ENCODE assay signal across 24 mouse cellular contexts in the genomic region with DNA sequence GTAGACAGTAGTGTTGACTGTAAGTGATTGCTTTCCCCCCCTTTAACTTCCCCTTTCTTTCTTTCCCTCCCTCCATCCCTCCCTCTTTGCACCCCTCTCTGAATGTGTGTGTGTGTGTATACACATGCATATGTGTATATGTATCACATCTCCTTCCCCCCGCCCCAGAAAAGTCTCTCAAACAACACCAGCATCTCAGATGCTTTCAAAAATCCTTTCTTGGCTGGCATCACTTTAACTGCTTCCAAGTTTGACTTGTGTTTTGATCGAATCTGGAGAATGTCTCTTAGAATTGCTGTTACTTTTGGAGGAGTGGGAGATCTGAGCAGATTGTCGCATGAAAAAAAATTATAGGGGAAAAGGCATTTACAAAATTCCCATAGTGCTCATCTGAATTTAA. TPM values are rescaled to one million over a fixed set of nuclear protein-coding genes. Genes with fewer than 3 reads are reported as not detected.
DNase-seq lines count a peak whose midpoint lies in the region; ATAC-seq and TF ChIP-seq lines count a peak whose summit lies in the region.
"Had no signal": no experiment of that assay in that cellular context is flagged by ENCODE, and none has a peak within 500 bp of the region (broad histone marks: within the 10 kb centered on the region; RNA-seq: fewer than 3 reads in every experiment).

No protein-coding gene starts in this region.

- no peaks in the 10 kb centered on the region for H3K27me3 ChIP-seq in forebrain, embryonic 14.5 days (replicated peaks; ENCODE audit: control insufficient read depth, insufficient read depth, low read length)
- H3K27me3 ChIP-seq in forebrain, embryonic 13.5 days = no peaks in the 10 kb centered on the region
- H3K27me3 ChIP-seq in forebrain, embryonic 16.5 days (replicated peaks; ENCODE audit: control insufficient read depth, insufficient read depth, low read length) = no peaks in the 10 kb centered on the region
- H3K27me3 ChIP-seq in forebrain, embryonic 12.5 days = no peaks in the 10 kb centered on the region
- no peaks in the 10 kb centered on the region for H3K27me3 ChIP-seq in forebrain, postnatal 0 days (ENCODE audit: insufficient read depth, low read length)
- peaks cover 24% of the 10 kb centered on the region for H3K27me3 ChIP-seq in forebrain, embryonic 10.5 days (ENCODE audit: poor library complexity, severe bottlenecking)
- H3K27me3 ChIP-seq in limb, embryonic 10.5 days (ENCODE audit: low read depth, poor library complexity, severe bottlenecking) = peaks cover 39% of the 10 kb centered on the region
- H3K27me3 ChIP-seq: CH12.LX had no signal

- no peak overlapping the region for H3K9ac ChIP-seq in forebrain, embryonic 14.5 days (ENCODE audit: low read length)
- H3K9ac ChIP-seq in forebrain, embryonic 13.5 days = no peak overlapping the region
- no peak overlapping the region for H3K9ac ChIP-seq in forebrain, embryonic 16.5 days (replicated peaks; ENCODE audit: low read depth, low read length)
- H3K9ac ChIP-seq in forebrain, embryonic 12.5 days = no peak overlapping the region
- H3K9ac ChIP-seq in forebrain, postnatal 0 days = no peak overlapping the region

- no peak for TF ChIP-seq POLR2A in brain, embryonic 14.5 days (IDR thresholded peaks at IDR 0.05; ENCODE audit: borderline replicate concordance, extremely low read depth, insufficient read depth, insufficient read length, poor library complexity, severe bottlenecking)

- no peak overlapping the region for H3K4me2 ChIP-seq in forebrain, embryonic 14.5 days (ENCODE audit: low read length)
- H3K4me2 ChIP-seq in forebrain, embryonic 13.5 days = no peak overlapping the region
- H3K4me2 ChIP-seq in forebrain, embryonic 16.5 days (ENCODE audit: low read length) = no peak overlapping the region
- H3K4me2 ChIP-seq in forebrain, embryonic 12.5 days = no peak overlapping the region
- H3K4me2 ChIP-seq in forebrain, postnatal 0 days (ENCODE audit: low read depth) = no peak overlapping the region

- H3K4me3 ChIP-seq in forebrain, embryonic 14.5 days (ENCODE audit: low read depth, low read length) = no peak overlapping the region
- no peak overlapping the region for H3K4me3 ChIP-seq in forebrain, embryonic 13.5 days
- H3K4me3 ChIP-seq in forebrain, embryonic 16.5 days (replicated peaks; ENCODE audit: low read length) = no peak overlapping the region
- no peak overlapping the region for H3K4me3 ChIP-seq in forebrain, embryonic 12.5 days (replicated peaks)
- H3K4me3 ChIP-seq in forebrain, postnatal 0 days (ENCODE audit: low read depth, low read length) = no peak overlapping the region
- H3K4me3 ChIP-seq in forebrain, embryonic 10.5 days = no peak overlapping the region
- no peak overlapping the region for H3K4me3 ChIP-seq in limb, embryonic 10.5 days

- H3K36me3 ChIP-seq in forebrain, embryonic 14.5 days (ENCODE audit: control insufficient read depth, insufficient read depth, low read length) = no peaks in the 10 kb centered on the region
- H3K36me3 ChIP-seq in forebrain, embryonic 13.5 days (ENCODE audit: poor library complexity, severe bottlenecking) = no peaks in the 10 kb centered on the region
- no peaks in the 10 kb centered on the region for H3K36me3 ChIP-seq in forebrain, embryonic 16.5 days (ENCODE audit: control insufficient read depth, insufficient read depth)
- no peaks in the 10 kb centered on the region for H3K36me3 ChIP-seq in forebrain, embryonic 12.5 days (replicated peaks)
- no peaks in the 10 kb centered on the region for H3K36me3 ChIP-seq in forebrain, postnatal 0 days (ENCODE audit: insufficient read depth)
- H3K36me3 ChIP-seq in forebrain, embryonic 10.5 days (replicated peaks) = no peaks in the 10 kb centered on the region
- no peaks in the 10 kb centered on the region for H3K36me3 ChIP-seq in limb, embryonic 10.5 days
- H3K36me3 ChIP-seq: G1E had no signal

- peak; percentile 54 for DNase-seq in forebrain, embryonic 14.5 days (ENCODE audit: low spot score)
- DNase-seq in forebrain, postnatal 0 days = peak; percentile 50
- no peak for DNase-seq in forebrain, embryonic 10.5 days (ENCODE audit: extremely low spot score, low spot score)
- peak; percentile 54 for DNase-seq in brain, embryonic 14.5 days (ENCODE audit: low read depth)
- DNase-seq in limb, embryonic 10.5 days (ENCODE audit: low spot score) = no peak
- DNase-seq: adrenal gland, adult 2 months; adrenal gland, adult 8-10 months; adrenal gland, postnatal 10 days; adrenal gland, postnatal 14 days; adrenal gland, postnatal 25 days; adrenal gland, postnatal 36 days; B cell, adult 2 months; cerebellum, adult 11 months; cerebellum, adult 11-12 months; cerebellum, adult 18-20 months had no signal

- no peak overlapping the region for H3K27ac ChIP-seq in forebrain, embryonic 14.5 days (ENCODE audit: low read depth, low read length)
- H3K27ac ChIP-seq in forebrain, embryonic 13.5 days = no peak overlapping the region
- H3K27ac ChIP-seq in forebrain, embryonic 16.5 days (ENCODE audit: low read length) = no peak overlapping the region
- no peak overlapping the region for H3K27ac ChIP-seq in forebrain, embryonic 12.5 days
- H3K27ac ChIP-seq in forebrain, postnatal 0 days (ENCODE audit: low read depth, low read length) = no peak overlapping the region
- no peak overlapping the region for H3K27ac ChIP-seq in forebrain, embryonic 10.5 days
- no peak overlapping the region for H3K27ac ChIP-seq in limb, embryonic 10.5 days

- WGBS in forebrain, embryonic 14.5 days = 61% methylated on average over 3 of the region's 3 CpGs
- WGBS in forebrain, embryonic 13.5 days = 80% methylated on average over 3 of the region's 3 CpGs
- 49% methylated on average over 3 of the region's 3 CpGs for WGBS in forebrain, embryonic 16.5 days
- 80% methylated on average over 3 of the region's 3 CpGs for WGBS in forebrain, embryonic 12.5 days
- WGBS in forebrain, postnatal 0 days = 45% methylated on average over 3 of the region's 3 CpGs
- 84% methylated on average over 3 of the region's 3 CpGs for WGBS in forebrain, embryonic 10.5 days
- 79% methylated on average over 3 of the region's 3 CpGs for WGBS in limb, embryonic 10.5 days

- no peaks in the 10 kb centered on the region for H3K9me3 ChIP-seq in forebrain, embryonic 14.5 days (replicated peaks; ENCODE audit: control insufficient read depth, low read length)
- no peaks in the 10 kb centered on the region for H3K9me3 ChIP-seq in forebrain, embryonic 13.5 days (replicated peaks)
- H3K9me3 ChIP-seq in forebrain, embryonic 16.5 days (ENCODE audit: control insufficient read depth, low read length) = no peaks in the 10 kb centered on the region
- H3K9me3 ChIP-seq in forebrain, embryonic 12.5 days = no peaks in the 10 kb centered on the region
- no peaks in the 10 kb centered on the region for H3K9me3 ChIP-seq in forebrain, postnatal 0 days (ENCODE audit: low read length)
- no peaks in the 10 kb centered on the region for H3K9me3 ChIP-seq in forebrain, embryonic 10.5 days
- no peaks in the 10 kb centered on the region for H3K9me3 ChIP-seq in limb, embryonic 10.5 days (replicated peaks)
- H3K9me3 ChIP-seq: G1E had no signal

- no peaks in the 10 kb centered on the region for H3K4me1 ChIP-seq in forebrain, embryonic 14.5 days (ENCODE audit: control insufficient read depth, insufficient read depth, low read length)
- no peaks in the 10 kb centered on the region for H3K4me1 ChIP-seq in forebrain, embryonic 13.5 days
- no peaks in the 10 kb centered on the region for H3K4me1 ChIP-seq in forebrain, embryonic 16.5 days (replicated peaks; ENCODE audit: control insufficient read depth, insufficient read depth, low read length)
- 0 out of 2 replicates have a peak, but pooled peaks cover 5% of the 10 kb centered on the region for H3K4me1 ChIP-seq in forebrain, embryonic 12.5 days
- H3K4me1 ChIP-seq in forebrain, postnatal 0 days (ENCODE audit: insufficient read depth) = no peaks in the 10 kb centered on the region
- H3K4me1 ChIP-seq in forebrain, embryonic 10.5 days = peaks cover 8% of the 10 kb centered on the region; the same call in 1 of the 2 replicates
- no peaks in the 10 kb centered on the region for H3K4me1 ChIP-seq in limb, embryonic 10.5 days

- ATAC-seq in forebrain, embryonic 14.5 days = no peak; the same call in 1 of the 2 replicates
- ATAC-seq in forebrain, embryonic 13.5 days = no peak; the same call in 1 of the 2 replicates
- ATAC-seq in forebrain, embryonic 16.5 days = peak; percentile 83
- no peak for ATAC-seq in forebrain, embryonic 12.5 days (ENCODE audit: low FRiP score)
- ATAC-seq in forebrain, postnatal 0 days = peak; percentile 86
- ATAC-seq: activated CD4-positive, CD25-positive, alpha-beta regulatory T cell, adult 4 months; CD4-positive, CD25-positive, alpha-beta regulatory T cell, adult 4 months; Patski had no signal

- TF ChIP-seq CTCF in forebrain, postnatal 0 days (IDR thresholded peaks at IDR 0.05; ENCODE audit: low read depth) = no peak
- no peak for TF ChIP-seq CTCF in brain, embryonic 14.5 days (IDR thresholded peaks at IDR 0.05; ENCODE audit: borderline replicate concordance, extremely low read depth, insufficient read depth, insufficient read length)

RNA-seq across cellular contexts. Expression of a gene that starts 4.3 kb away (rescaled TPM):
- 2.1 and 2.5 TPM in 2 replicates for polyA plus RNA-seq in forebrain, embryonic 14.5 days (2014; fragmentation: Nextera tagmentation; extraction: Ambion mirVana)
- polyA plus RNA-seq in forebrain, embryonic 13.5 days (2015; fragmentation: Nextera tagmentation; extraction: Ambion mirVana) = 2.1 and 2.7 TPM in 2 replicates
- polyA plus RNA-seq in forebrain, embryonic 16.5 days (2015; fragmentation: Nextera tagmentation; extraction: Ambion mirVana) = 1.7 and 2.5 TPM in 2 replicates
- 2.4 and 2.9 TPM in 2 replicates for polyA plus RNA-seq in forebrain, embryonic 12.5 days (2016; fragmentation: Nextera tagmentation; extraction: Ambion mirVana)
- 3.7 and 5.0 TPM in 2 replicates for total RNA-seq in forebrain, postnatal 0 days (2014; rRNA removed)
- polyA plus RNA-seq in forebrain, postnatal 0 days (2015; fragmentation: Nextera tagmentation; extraction: Ambion mirVana) = 1.5 and 2.7 TPM in 2 replicates
- polyA plus RNA-seq in forebrain, embryonic 10.5 days (2016; fragmentation: Nextera tagmentation; extraction: Ambion mirVana) = 3.4 and 3.7 TPM in 2 replicates
- 3.0 and 4.6 TPM in 2 replicates for polyA plus RNA-seq in brain, embryonic 14.5 days (2012; rRNA removed)
- polyA plus RNA-seq in limb, embryonic 10.5 days (2016; fragmentation: Nextera tagmentation; extraction: Ambion mirVana) = 2.0 and 3.0 TPM in 2 replicates
- total RNA-seq: CH12.LX, MEL had no signal
- polyA plus RNA-seq: G1E had no signal

RNA-seq across cellular contexts. Expression of a gene that starts 22.9 kb away (rescaled TPM):
- polyA plus RNA-seq in forebrain, embryonic 14.5 days (2014; fragmentation: Nextera tagmentation; extraction: Ambion mirVana) = 118 and 127 TPM in 2 replicates
- 104 TPM in 2 replicates for polyA plus RNA-seq in forebrain, embryonic 13.5 days (2015; fragmentation: Nextera tagmentation; extraction: Ambion mirVana)
- polyA plus RNA-seq in forebrain, embryonic 16.5 days (2015; fragmentation: Nextera tagmentation; extraction: Ambion mirVana) = 97.4 and 113 TPM in 2 replicates
- 75.5 and 78.4 TPM in 2 replicates for polyA plus RNA-seq in forebrain, embryonic 12.5 days (2016; fragmentation: Nextera tagmentation; extraction: Ambion mirVana)
- total RNA-seq in forebrain, postnatal 0 days (2014; rRNA removed) = 73.1 and 73.5 TPM in 2 replicates
- polyA plus RNA-seq in forebrain, postnatal 0 days (2015; fragmentation: Nextera tagmentation; extraction: Ambion mirVana) = 164 and 177 TPM in 2 replicates
- polyA plus RNA-seq in forebrain, embryonic 10.5 days (2016; fragmentation: Nextera tagmentation; extraction: Ambion mirVana) = 66.6 and 68.8 TPM in 2 replicates
- polyA plus RNA-seq in brain, embryonic 14.5 days (2012; rRNA removed) = 101 and 104 TPM in 2 replicates
- polyA plus RNA-seq in limb, embryonic 10.5 days (2016; fragmentation: Nextera tagmentation; extraction: Ambion mirVana) = 66.6 and 73.0 TPM in 2 replicates
- total RNA-seq: CH12.LX had no signal

Comparison
In these comparisons a context has a peak if more than half of its experiments do, and no peak if none do; other contexts are left out.
1. ATAC-seq: peak in forebrain, embryonic 16.5 days (single experiment) and forebrain, postnatal 0 days (single experiment); none in forebrain, embryonic 14.5 days (single experiment), forebrain, embryonic 13.5 days (single experiment) and forebrain, embryonic 12.5 days (single experiment).
2. DNase-seq: peak in forebrain, embryonic 14.5 days (single experiment), forebrain, postnatal 0 days (single experiment) and brain, embryonic 14.5 days (single experiment); none in forebrain, embryonic 10.5 days (single experiment) and limb, embryonic 10.5 days (single experiment).